Mouse (Mus musculus) megakaryocyte, embryonic 14.5 days (primary cell): ENCODE results near the gene Slc44a3.

Source experiments
- FLI1 ChIP-seq: IDR thresholded peaks from 2 replicates; pipeline ENCODE4 v1.6.1; 2012; ENCODE audit warnings: low read length, inconsistent platforms, mixed read lengths
- GATA1 ChIP-seq: IDR thresholded peaks from 3 replicates; pipeline ENCODE4 v1.6.1; 2012; ENCODE audit warnings: mixed read lengths, low read length, inconsistent platforms, borderline replicate concordance

- TF ChIP-seq GATA1, result no peak
- no peak for TF ChIP-seq FLI1
Observed at GRCm38 (mm10) chr3:121553294-121553693, 21.1 kb upstream of the Slc44a3 start.
